Mouse (Mus musculus): ENCODE results near the gene Myl7.
"Not testable (repeated sequence)": the region's sequence is repeated elsewhere in the genome, so short reads cannot be mapped to it uniquely, and the experiment has no call there.

The Myl7 gene

GRCm38 (mm10) chr11:5898531-5898930 is at the start of gene Myl7:
TSS of gene Myl7 (minus strand) at chr11:5898782.
- DNase-seq: no peak

- DNase-seq: no peak
Observed at GRCm38 (mm10) chr11:5947796-5948195, 49.2 kb upstream of the Myl7 start.

- DNase-seq: peak; percentile 24
Observed at GRCm38 (mm10) chr11:5945096-5945495, 46.5 kb upstream of the Myl7 start.

GRCm38 (mm10) chr11:5942966-5943365 is 44.4 kb upstream of the Myl7 start:
- no peak for DNase-seq

- not testable (repeated sequence) for DNase-seq
Observed at GRCm38 (mm10) chr11:5934531-5934930, 35.9 kb upstream of the Myl7 start.

GRCm38 (mm10) chr11:5931947-5932346 is 33.4 kb upstream of the Myl7 start:
- DNase-seq: peak; percentile 44

GRCm38 (mm10) chr11:5930578-5930977 is 32.0 kb upstream of the Myl7 start:
- DNase-seq: no peak

- no peak for DNase-seq
Observed at GRCm38 (mm10) chr11:5926696-5927220, 28.2 kb upstream of the Myl7 start.

GRCm38 (mm10) chr11:5924699-5925098 is 26.1 kb upstream of the Myl7 start:
- DNase-seq: no peak

GRCm38 (mm10) chr11:5920323-5920960 is 21.9 kb upstream of the Myl7 start:
- DNase-seq: peak; percentile 30

- DNase-seq: no peak
Observed at GRCm38 (mm10) chr11:5919606-5920005, 21.0 kb upstream of the Myl7 start.

- no peak for DNase-seq
Observed at GRCm38 (mm10) chr11:5918111-5918510, 19.5 kb upstream of the Myl7 start.

GRCm38 (mm10) chr11:5916178-5916548 is 17.6 kb upstream of the Myl7 start:
- DNase-seq: no peak

- DNase-seq: no peak
Observed at GRCm38 (mm10) chr11:5915429-5916177, 17.0 kb upstream of the Myl7 start.

- DNase-seq: no peak
Observed at GRCm38 (mm10) chr11:5914940-5915339, 16.4 kb upstream of the Myl7 start.

GRCm38 (mm10) chr11:5913936-5914335 is 15.4 kb upstream of the Myl7 start:
- DNase-seq: no peak

GRCm38 (mm10) chr11:5913256-5913655 is 14.7 kb upstream of the Myl7 start:
- no peak for DNase-seq

- DNase-seq: peak; percentile 74
Observed at GRCm38 (mm10) chr11:5912635-5913034, 14.1 kb upstream of the Myl7 start.

- DNase-seq: no peak
Observed at GRCm38 (mm10) chr11:5908642-5909041, 10.1 kb upstream of the Myl7 start.

- no peak for DNase-seq
Observed at GRCm38 (mm10) chr11:5907096-5907495, 8.5 kb upstream of the Myl7 start.

- no peak for DNase-seq
Observed at GRCm38 (mm10) chr11:5905778-5906518, 7.4 kb upstream of the Myl7 start.

GRCm38 (mm10) chr11:5904871-5905270 is 6.3 kb upstream of the Myl7 start:
- DNase-seq: no peak

GRCm38 (mm10) chr11:5904357-5904756 is 5.8 kb upstream of the Myl7 start:
- DNase-seq: no peak

- DNase-seq: no peak
Observed at GRCm38 (mm10) chr11:5903844-5904243, 5.3 kb upstream of the Myl7 start.

All from lung, postnatal 14 days (tissue).